Mouse (Mus musculus) MEL (cell line): Measurements from ENCODE around the gene Cd180. TPM values are rescaled to one million over a fixed set of nuclear protein-coding genes. Genes with fewer than 3 reads are reported as not detected.

Source experiments
- DNase-seq: peaks from one replicate; pipeline ENCODE4 v3.0.0; 2011; ENCODE audit warnings: low read depth, low spot score
- H3K27ac ChIP-seq: 2 replicates; pipeline ENCODE4 v1.5.1; 2012; ENCODE audit warnings: low read depth, mild to moderate bottlenecking, control low read depth, low read length, moderate library complexity; ENCODE audit not compliant: control insufficient read depth
- H3K27me3 ChIP-seq, 2 experiments: fragments of 150-350 bp in 1 of 2; sonication (generic) in 1 of 2; 2 replicates each; pipeline ENCODE4 v1.6.1; 2012; ENCODE audit warnings: low read length in 2 of 2, mild to moderate bottlenecking in 2 of 2, improper control_type of control experiment in 1 of 2, moderate library complexity in 1 of 2; ENCODE audit not compliant: insufficient read depth in 2 of 2, control insufficient read depth in 1 of 2
- H3K36me3 ChIP-seq, 2 experiments: 2 replicates each; pipeline ENCODE4 v1.6.1; 2012 to 2014; ENCODE audit warnings: low read length in 2 of 2, improper control_type of control experiment in 1 of 2, inconsistent platforms in 1 of 2, mild to moderate bottlenecking in 1 of 2; ENCODE audit not compliant: insufficient read depth in 2 of 2, control insufficient read depth in 1 of 2
- H3K4me1 ChIP-seq, 2 experiments: fragments of 150-350 bp in 1 of 2; sonication (generic) in 1 of 2; 2 replicates each; pipeline ENCODE4 v1.6.1; 2012; ENCODE audit warnings: low read length in 2 of 2, improper control_type of control experiment in 1 of 2, mild to moderate bottlenecking in 1 of 2; ENCODE audit not compliant: insufficient read depth in 2 of 2, control insufficient read depth in 1 of 2
- H3K4me3 ChIP-seq, 2 experiments: fragments of 150-350 bp in 1 of 2; sonication (generic) in 1 of 2; 2 replicates each; pipeline ENCODE4 v1.5.1; 2012; ENCODE audit warnings: low read depth in 2 of 2, low read length in 2 of 2, mild to moderate bottlenecking in 2 of 2, moderate library complexity in 2 of 2, control low read depth in 1 of 2, improper control_type of control experiment in 1 of 2; ENCODE audit not compliant: control insufficient read depth in 1 of 2, insufficient read depth in 1 of 2
- H3K79me2 ChIP-seq: 2 replicates; pipeline ENCODE4 v1.6.1; 2012; ENCODE audit warnings: mild to moderate bottlenecking, low read length, moderate library complexity; ENCODE audit not compliant: control insufficient read depth, poor library complexity, insufficient read depth
- H3K9ac ChIP-seq: 2 replicates; pipeline ENCODE4 v1.6.1; 2012; ENCODE audit warnings: low read depth, mild to moderate bottlenecking, control low read depth, low read length, moderate library complexity; ENCODE audit not compliant: control insufficient read depth, poor library complexity, severe bottlenecking
- H3K9me3 ChIP-seq: fragments of 150-350 bp; sonication (generic); replicated peaks from 2 replicates; pipeline ENCODE4 v1.6.1; 2012; ENCODE audit warnings: mild to moderate bottlenecking, low read length, improper control_type of control experiment, moderate library complexity; ENCODE audit not compliant: insufficient read depth
- CHD1 ChIP-seq: IDR thresholded peaks from 2 replicates; pipeline ENCODE4 v1.6.1; 2012; ENCODE audit warnings: low read depth, mild to moderate bottlenecking, inconsistent platforms, low read length, improper control_type of control experiment
- CHD2 ChIP-seq: IDR thresholded peaks from 2 replicates; pipeline ENCODE4 v1.6.1; 2011; ENCODE audit warnings: low read length, improper control_type of control experiment
- EP300 ChIP-seq, 2 experiments: IDR thresholded peaks; 2 replicates each; pipeline ENCODE4 v1.6.1; 2011; ENCODE audit warnings: improper control_type of control experiment in 2 of 2, low read length in 2 of 2, low read depth in 1 of 2, mild to moderate bottlenecking in 1 of 2
- ETS1 ChIP-seq: IDR thresholded peaks from 2 replicates; pipeline ENCODE4 v1.6.1; 2012; ENCODE audit warnings: low read depth, mild to moderate bottlenecking, inconsistent platforms, low read length, improper control_type of control experiment, moderate library complexity
- JUND ChIP-seq: IDR thresholded peaks from 2 replicates; pipeline ENCODE4 v1.6.1; 2011; ENCODE audit warnings: low read depth, mild to moderate bottlenecking, improper control_type of control experiment, low read length
- KAT2A ChIP-seq: conservative IDR thresholded peaks from 2 replicates; pipeline ENCODE4 v1.6.1; 2012; ENCODE audit warnings: low read depth, low read length, improper control_type of control experiment, inconsistent platforms
- MAFK ChIP-seq: IDR thresholded peaks from 2 replicates; pipeline ENCODE4 v1.6.1; 2011; ENCODE audit warnings: low read depth, mild to moderate bottlenecking, low read length, improper control_type of control experiment, borderline replicate concordance
- MAZ ChIP-seq: IDR thresholded peaks from 2 replicates; pipeline ENCODE4 v1.6.1; 2012; ENCODE audit warnings: low read depth, mild to moderate bottlenecking, inconsistent platforms, low read length, improper control_type of control experiment
- MXI1 ChIP-seq: IDR thresholded peaks from 2 replicates; pipeline ENCODE4 v1.6.1; 2011; ENCODE audit warnings: mild to moderate bottlenecking, low read depth, low read length, improper control_type of control experiment
- MYC ChIP-seq: IDR thresholded peaks from 2 replicates; pipeline ENCODE4 v1.6.1; 2011; ENCODE audit warnings: low read depth, mild to moderate bottlenecking, low read length, improper control_type of control experiment, moderate library complexity
- NELFE ChIP-seq: IDR thresholded peaks from 2 replicates; pipeline ENCODE4 v1.6.1; 2011; ENCODE audit warnings: low read depth, low read length, improper control_type of control experiment
- NRF1 ChIP-seq: IDR thresholded peaks from 2 replicates; pipeline ENCODE4 v1.6.1; 2014; ENCODE audit warnings: low read depth, mild to moderate bottlenecking, inconsistent platforms, low read length, improper control_type of control experiment, moderate library complexity; ENCODE audit not compliant: poor library complexity, insufficient read depth, severe bottlenecking
- RCOR1 ChIP-seq: IDR thresholded peaks from 2 replicates; pipeline ENCODE4 v1.6.1; 2012; ENCODE audit warnings: low read depth, mild to moderate bottlenecking, inconsistent platforms, low read length, improper control_type of control experiment
- SMC3 ChIP-seq: IDR thresholded peaks from 2 replicates; pipeline ENCODE4 v1.6.1; 2011; ENCODE audit warnings: low read depth, low read length, improper control_type of control experiment
- TAL1 ChIP-seq: IDR thresholded peaks from 2 replicates; pipeline ENCODE4 v1.6.1; 2012; ENCODE audit warnings: mild to moderate bottlenecking, inconsistent platforms, low read length, moderate library complexity, mixed read lengths
- TBP ChIP-seq: IDR thresholded peaks from 2 replicates; pipeline ENCODE4 v1.8.0; 2011; ENCODE audit warnings: low read depth, low read length, improper control_type of control experiment
- ZNF384 ChIP-seq: IDR thresholded peaks from 2 replicates; pipeline ENCODE4 v1.6.1; 2012; ENCODE audit warnings: low read depth, mild to moderate bottlenecking, inconsistent platforms, low read length, improper control_type of control experiment
- polyA plus RNA-seq, 2 experiments: library from polyadenylated mRNA; stranded (reverse) in 1 of 2; unstranded in 1 of 2; fragments of >175 nt in 1 of 2; fragments of >200 nt in 1 of 2; gene quantifications; 2 replicates each; pipeline versions ENCODE4 v1.2.1 to v1.2.4; 2012; ENCODE audit warnings: low replicate concordance in 2 of 2, low read depth in 1 of 2; ENCODE audit not compliant: insufficient read length in 2 of 2, insufficient read depth in 1 of 2, missing spikeins in 1 of 2
- total RNA-seq: library from RNA; depleted of rRNA; stranded (reverse); fragments of 300-350 nt; gene quantifications from 2 replicates; pipeline ENCODE4 v1.2.3, GENCODE M21; 2012

Cd180 gene
- total and polyA plus RNA-seq, 3 experiments: 0.12 to 1.8 TPM; not detected in 1

GRCm38 (mm10) chr13:102667842-102668241 lies 25.5 kb upstream of the Cd180 start (continued):
- TF ChIP-seq NRF1: no peak
- TF ChIP-seq KAT2A: no peak
- TF ChIP-seq EP300 (IDR thresholded peaks at IDR 0.05; ENCODE audit: low read depth in 1 of 2, low read length in 2 of 2): peak; percentile 79
- no peak for TF ChIP-seq MAFK
- TF ChIP-seq MYC: 0 out of 2 replicates have a peak, but pooled peaks have one; percentile 49
- no peak for TF ChIP-seq SMC3
- no peak for TF ChIP-seq MAZ
- TF ChIP-seq ZNF384: no peak
- peak; percentile 24; the same call in 1 of the 2 replicates for TF ChIP-seq JUND

- Histone ChIP-seq H3K36me3 (peaks cover 0 to 40% of the 10 kb centered on the region in 2 experiments; a peak in 2 of 4 replicates), H3K27me3 (no peaks in the 10 kb centered on the region), H3K4me1 (peaks cover 11 to 45% of the 10 kb centered on the region in 2 experiments; a peak in 3 of 4 replicates), H3K4me3 (no peak overlapping the region), H3K79me2 (no peaks in the 10 kb centered on the region; the same call in 1 of the 2 replicates), H3K9me3 (no peaks in the 10 kb centered on the region), H3K27ac (peak overlapping the region; percentile 25; the same call in 1 of the 2 replicates), H3K9ac (no peak overlapping the region)
- no peak for TF ChIP-seq MXI1
- no peak for TF ChIP-seq CHD1
- no peak for TF ChIP-seq EP300 (IDR thresholded peaks at IDR 0.05; ENCODE audit: low read depth in 1 of 2, low read length in 2 of 2)
- no peak for TF ChIP-seq CHD2
- TF ChIP-seq TAL1: no peak
- DNase-seq: peak; percentile 59
These were observed 24.4 kb upstream of the Cd180 start for GRCm38 (mm10) chr13:102668933-102669332.

- DNase-seq: peak; percentile 49
- TF ChIP-seq MAFK: no peak
- TF ChIP-seq ETS1: no peak
- TF ChIP-seq EP300 (IDR thresholded peaks at IDR 0.05; ENCODE audit: low read depth in 1 of 2, low read length in 2 of 2): 0 out of 4 replicates have a peak, but pooled peaks of 1 of the 2 experiments have one; percentile 25
- TF ChIP-seq NELFE: no peak
- TF ChIP-seq RCOR1: no peak
- TF ChIP-seq TBP: no peak
- TF ChIP-seq, all 39 proteins: peak for 1
- Histone ChIP-seq H3K36me3 (peaks cover 0 to 40% of the 10 kb centered on the region in 2 experiments; a peak in 2 of 4 replicates), H3K9ac (no peak overlapping the region), H3K9me3 (no peaks in the 10 kb centered on the region), H3K27ac (peak overlapping the region; percentile 3; the same call in 1 of the 2 replicates), H3K4me3 (no peak overlapping the region), H3K79me2 (no peaks in the 10 kb centered on the region; the same call in 1 of the 2 replicates), H3K4me1 (peaks cover 11 to 45% of the 10 kb centered on the region in 2 experiments; a peak in 3 of 4 replicates), H3K27me3 (no peaks in the 10 kb centered on the region)
These were observed 23.7 kb upstream of the Cd180 start for GRCm38 (mm10) chr13:102669522-102670256.
